Mouse (Mus musculus): ENCODE measurements around the gene Hist2h2aa1.

GRCm38 (mm10) chr3:96234914-96235313, 10.4 kb upstream of the Hist2h2aa1 start:
- TF ChIP-seq CTCF (IDR thresholded peaks at IDR 0.05; ENCODE audit: insufficient read depth, low read depth, low read length): no peak
- no peak for TF ChIP-seq POLR2A (IDR thresholded peaks at IDR 0.05; ENCODE audit: insufficient read depth, low read depth, low read length)
